Mouse (Mus musculus): Measurements from ENCODE around the gene Gm21858.
"Not testable (repeated sequence)": the region's sequence is repeated elsewhere in the genome, so short reads cannot be mapped to it uniquely, and the experiment has no call there.

Gene Gm21858

GRCm38 (mm10) chrY:55731456-55731855 is at the start of gene Gm21858:
Gene Gm21858 (plus strand): TSS chrY:55731756.
- not testable (repeated sequence) for DNase-seq (ENCODE audit: low spot score)

All from adipocyte (in vitro differentiated cells).